Mouse (Mus musculus): ENCODE measurements around the gene Tiam1.

DNA sequence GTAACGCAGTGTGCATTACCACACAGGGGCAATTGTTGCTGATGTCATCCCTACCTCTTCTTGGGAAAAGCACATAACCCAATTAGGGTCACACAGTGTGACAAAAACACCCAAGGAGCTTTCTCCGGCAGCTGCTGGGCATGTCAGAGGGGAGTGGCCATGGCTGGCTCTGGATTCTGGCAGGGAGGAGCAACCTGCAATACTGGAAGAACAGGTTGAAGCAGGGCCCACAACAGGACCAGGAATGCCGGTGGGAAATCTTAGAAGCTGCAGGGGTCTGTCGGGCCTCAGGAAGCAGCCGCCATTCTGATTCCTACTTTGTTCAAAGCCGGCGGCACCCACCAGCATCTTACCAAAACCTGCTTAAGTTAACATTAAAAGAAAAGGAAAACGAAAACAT, 189.0 kb downstream of the Tiam1 start:
- TF ChIP-seq CTCF (IDR thresholded peaks at IDR 0.05; ENCODE audit: low read depth) = no peak
- peak; percentile 65 for TF ChIP-seq EP300 (optimal IDR thresholded peaks at IDR 0.05)

All from stomach, postnatal 0 days (tissue).